Mouse (Mus musculus): Measurements from ENCODE around the gene Cd160.

DNA sequence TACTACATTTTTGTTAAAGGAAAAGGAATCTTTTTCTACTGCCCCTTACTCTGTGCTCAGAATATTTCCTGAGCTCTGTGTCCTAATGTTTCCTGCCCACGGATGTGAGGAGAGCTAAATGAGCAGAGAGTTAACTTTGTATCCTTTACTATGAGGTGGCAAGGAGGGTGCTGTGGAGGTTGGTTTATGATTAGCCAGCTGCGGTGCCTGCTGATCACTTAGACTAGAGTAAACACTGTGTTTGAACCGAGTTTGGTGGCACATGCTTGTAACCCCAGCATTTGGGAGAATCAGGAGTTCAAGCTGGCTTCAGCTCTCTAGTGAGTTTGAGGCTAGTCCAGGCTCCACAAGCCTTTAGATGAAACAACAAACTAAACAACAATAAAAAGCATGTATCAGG lies 52.0 kb downstream of the Cd160 start:
- TF ChIP-seq CTCF (IDR thresholded peaks at IDR 0.05; ENCODE audit: control insufficient read depth, insufficient read depth, insufficient replicate concordance, low read depth, low read length) (no peak), POLR2A (IDR thresholded peaks at IDR 0.05; ENCODE audit: control insufficient read depth, low read depth, low read length) (no peak)
